Mouse (Mus musculus) heart, embryonic 12.5 days (tissue): ENCODE results near the gene Cdv3. TPM values are rescaled to one million over a fixed set of nuclear protein-coding genes. Genes with fewer than 3 reads are reported as not detected.

ENCODE experiments used
- ATAC-seq: fragments of 200-750 bp; cut with Nextera tagmentation; 2 replicates; pipeline ENCODE4 v1.8.0; 2017; ENCODE audit warnings: moderate TSS enrichment, moderate library complexity; ENCODE audit not compliant: insufficient number of reproducible peaks, low FRiP score
- H3K27ac ChIP-seq: fragments of 300-500 bp; sonication (generic); 2 replicates; pipeline ENCODE4 v1.5.1; 2016; ENCODE audit warnings: mild to moderate bottlenecking, moderate library complexity; ENCODE audit not compliant: poor library complexity, severe bottlenecking
- H3K27me3 ChIP-seq: fragments of 300-500 bp; sonication (generic); replicated peaks from 2 replicates; pipeline ENCODE4 v1.6.1; 2016; ENCODE audit warnings: mild to moderate bottlenecking, moderate library complexity
- H3K36me3 ChIP-seq: fragments of 300-500 bp; sonication (generic); 2 replicates; pipeline ENCODE4 v1.6.1; 2016; ENCODE audit warnings: mild to moderate bottlenecking, moderate library complexity
- H3K4me1 ChIP-seq: fragments of 300-500 bp; sonication (generic); replicated peaks from 2 replicates; pipeline ENCODE4 v1.6.1; 2016; ENCODE audit warnings: mild to moderate bottlenecking
- H3K4me2 ChIP-seq: fragments of 300-500 bp; sonication (generic); 2 replicates; pipeline ENCODE4 v1.6.1; 2016; ENCODE audit warnings: mild to moderate bottlenecking, moderate library complexity
- H3K4me3 ChIP-seq: fragments of 300-500 bp; sonication (generic); 2 replicates; pipeline ENCODE4 v1.5.1; 2016; ENCODE audit warnings: mild to moderate bottlenecking
- H3K9ac ChIP-seq: fragments of 300-500 bp; sonication (generic); 2 replicates; pipeline ENCODE4 v1.6.1; 2016; ENCODE audit warnings: mild to moderate bottlenecking, moderate library complexity
- H3K9me3 ChIP-seq: fragments of 300-500 bp; sonication (generic); replicated peaks from 2 replicates; pipeline ENCODE4 v1.6.1; 2016; ENCODE audit warnings: mild to moderate bottlenecking, moderate library complexity
- WGBS: fragments of 180-500 bp; shearing (Covaris S2); methylation state at CpG from one replicate; pipeline ENCODE4 v1.1.7; 2016; 5-methylcytosine and 5-hydroxymethylcytosine counted together
- polyA plus RNA-seq: library from polyadenylated mRNA; unstranded; fragments of >200 nt; fragmentation: Nextera tagmentation; extraction: Ambion mirVana; gene quantifications from 2 replicates; pipeline ENCODE4 v1.2.1, GENCODE M21; 2016

Gene Cdv3
- polyA plus RNA-seq: 97.8 and 103 TPM in 2 replicates

- Histone ChIP-seq H3K36me3 (peaks cover 14% of the 10 kb centered on the region), H3K4me2 (peak within 1 kb of the TSS; percentile 79), H3K9me3 (no peaks in the 10 kb centered on the region), H3K27ac (peak within 1 kb of the TSS; percentile 99), H3K4me1 (peaks cover 31% of the 10 kb centered on the region), H3K27me3 (no peaks in the 10 kb centered on the region), H3K9ac (peak within 1 kb of the TSS; percentile 99), H3K4me3 (peak within 1 kb of the TSS; percentile 95)
- ATAC-seq: peak; percentile 98
- WGBS: 2% methylated on average over 72 of the region's 95 CpGs
These were observed at the start of gene Cdv3 for GRCm38 (mm10) chr9:103365290-103366247. Gene Cdv3, minus strand, starts transcription at chr9:103365840.

- Histone ChIP-seq H3K4me1 (no peaks in the 10 kb centered on the region), H3K9ac (no peak overlapping the region), H3K27me3 (no peaks in the 10 kb centered on the region), H3K9me3 (no peaks in the 10 kb centered on the region), H3K27ac (no peak overlapping the region), H3K4me2 (no peak overlapping the region), H3K4me3 (no peak overlapping the region), H3K36me3 (no peaks in the 10 kb centered on the region)
- WGBS: 69% methylated on average over 9 of the region's 9 CpGs
- no peak for ATAC-seq
These were observed 47.8 kb upstream of the Cdv3 start for GRCm38 (mm10) chr9:103413457-103413856.

- Histone ChIP-seq H3K36me3 (no peaks in the 10 kb centered on the region), H3K9me3 (no peaks in the 10 kb centered on the region), H3K4me2 (no peak overlapping the region), H3K27ac (no peak overlapping the region), H3K27me3 (no peaks in the 10 kb centered on the region), H3K9ac (no peak overlapping the region), H3K4me3 (no peak overlapping the region), H3K4me1 (no peaks in the 10 kb centered on the region)
- WGBS: 68% methylated on average over 2 of the region's 2 CpGs
- ATAC-seq: no peak
These were observed 43.5 kb upstream of the Cdv3 start for GRCm38 (mm10) chr9:103409119-103409518.

DNA sequence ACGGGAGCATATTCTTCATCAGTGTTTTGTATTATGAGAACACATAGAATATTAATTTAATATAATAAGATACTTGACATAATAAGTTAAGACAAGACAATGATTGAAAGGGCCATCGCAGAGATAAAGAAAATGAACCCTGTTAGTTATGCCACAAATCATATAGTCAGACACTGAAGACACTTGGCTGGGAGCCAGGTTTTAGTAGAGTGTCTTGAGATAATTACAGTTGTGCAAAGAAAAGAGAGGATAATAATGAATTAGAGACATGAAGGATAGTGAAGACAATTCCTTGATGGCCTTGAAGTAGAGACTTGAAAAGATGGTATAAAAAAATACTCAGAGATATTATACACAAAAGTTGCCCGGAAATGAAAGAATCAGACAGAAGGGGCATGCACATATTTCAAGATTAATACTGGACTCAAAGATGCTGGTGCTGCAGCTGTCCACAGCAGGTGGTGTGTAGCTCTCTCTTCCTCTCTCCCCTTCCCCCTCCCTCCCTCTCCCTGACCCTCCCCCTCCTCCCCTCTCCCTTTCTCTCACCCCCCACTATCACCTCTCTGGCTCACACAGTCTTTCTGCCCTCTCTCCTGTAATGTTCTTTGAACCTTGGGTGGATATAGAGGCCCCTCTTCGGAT lies 42.6 kb upstream of the Cdv3 start:
- Histone ChIP-seq H3K4me3 (no peak overlapping the region), H3K9me3 (no peaks in the 10 kb centered on the region), H3K9ac (no peak overlapping the region), H3K4me2 (no peak overlapping the region), H3K36me3 (no peaks in the 10 kb centered on the region), H3K27me3 (no peaks in the 10 kb centered on the region), H3K27ac (no peak overlapping the region), H3K4me1 (no peaks in the 10 kb centered on the region)
- WGBS: 71% methylated on average over 4 of the region's 4 CpGs
- no peak for ATAC-seq

- H3K4me2 ChIP-seq: no peak overlapping the region
- no peaks in the 10 kb centered on the region for H3K27me3 ChIP-seq
- no peak overlapping the region for H3K27ac ChIP-seq
- H3K9me3 ChIP-seq: peaks cover 8% of the 10 kb centered on the region
- no peaks in the 10 kb centered on the region; the same call in 1 of the 2 replicates for H3K4me1 ChIP-seq
- WGBS: 68% methylated on average over 4 of the region's 4 CpGs
- no peak overlapping the region for H3K4me3 ChIP-seq
- no peaks in the 10 kb centered on the region for H3K36me3 ChIP-seq
- ATAC-seq: no peak
- no peak overlapping the region for H3K9ac ChIP-seq
These were observed 37.8 kb upstream of the Cdv3 start for GRCm38 (mm10) chr9:103403331-103403973.

DNA sequence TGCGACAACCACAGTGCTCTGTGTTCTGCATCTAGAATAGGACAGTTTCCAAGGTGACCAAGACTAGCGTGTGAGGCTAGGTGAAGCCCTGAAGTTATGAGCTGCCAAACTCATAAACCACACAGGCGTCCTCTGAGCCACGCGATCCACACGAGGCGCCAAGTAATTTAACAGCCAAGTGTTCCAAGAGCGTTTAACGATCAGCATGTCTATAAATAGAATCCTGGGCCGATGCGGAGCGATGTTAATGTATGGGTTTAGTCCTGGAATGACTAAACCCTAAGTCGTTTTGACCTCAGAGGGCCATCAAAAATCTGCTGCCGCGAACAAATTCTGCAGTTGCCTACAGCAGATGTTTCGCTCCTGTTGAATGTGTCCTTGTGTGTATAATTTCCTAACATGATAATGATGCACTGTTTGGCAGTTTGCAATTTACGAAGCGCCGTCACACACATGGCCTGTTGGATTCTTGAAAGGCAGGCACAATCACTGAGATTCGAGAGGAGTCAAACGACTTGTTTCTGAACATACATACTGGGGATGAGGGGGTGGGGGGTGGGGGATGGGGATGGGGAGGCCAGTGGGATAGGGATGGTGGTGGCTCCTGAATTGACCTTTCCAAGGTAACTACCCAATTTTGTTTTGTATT lies 33.0 kb upstream of the Cdv3 start:
- Histone ChIP-seq H3K27me3 (no peaks in the 10 kb centered on the region), H3K27ac (no peak overlapping the region), H3K9ac (no peak overlapping the region), H3K4me3 (no peak overlapping the region), H3K36me3 (no peaks in the 10 kb centered on the region), H3K4me2 (no peak overlapping the region), H3K9me3 (peaks cover 20% of the 10 kb centered on the region), H3K4me1 (no peaks in the 10 kb centered on the region; the same call in 1 of the 2 replicates)
- 62% methylated on average over 21 of the region's 21 CpGs for WGBS
- no peak for ATAC-seq

- no peak overlapping the region for H3K27ac ChIP-seq
- no peak overlapping the region for H3K4me2 ChIP-seq
- H3K36me3 ChIP-seq: no peaks in the 10 kb centered on the region
- WGBS: 81% methylated on average over 11 of the region's 11 CpGs
- H3K9me3 ChIP-seq: peaks cover 12% of the 10 kb centered on the region
- H3K4me1 ChIP-seq: peaks cover 6% of the 10 kb centered on the region; the same call in 1 of the 2 replicates
- H3K9ac ChIP-seq: no peak overlapping the region
- ATAC-seq: no peak
- H3K27me3 ChIP-seq: no peaks in the 10 kb centered on the region
- H3K4me3 ChIP-seq: no peak overlapping the region
These were observed 27.6 kb upstream of the Cdv3 start for GRCm38 (mm10) chr9:103393256-103393655.

GRCm38 (mm10) chr9:103391796-103392372 lies 26.2 kb upstream of the Cdv3 start:
- no peak overlapping the region for H3K4me2 ChIP-seq
- no peak for ATAC-seq
- WGBS: 65% methylated on average over 6 of the region's 6 CpGs
- no peak overlapping the region for H3K27ac ChIP-seq
- peaks cover 14% of the 10 kb centered on the region; the same call in 1 of the 2 replicates for H3K4me1 ChIP-seq
- no peaks in the 10 kb centered on the region for H3K36me3 ChIP-seq
- peaks cover 4% of the 10 kb centered on the region for H3K9me3 ChIP-seq
- H3K4me3 ChIP-seq: no peak overlapping the region
- no peaks in the 10 kb centered on the region for H3K27me3 ChIP-seq
- H3K9ac ChIP-seq: no peak overlapping the region

GRCm38 (mm10) chr9:103389261-103389660 lies 23.6 kb upstream of the Cdv3 start:
- Histone ChIP-seq H3K4me2 (no peak overlapping the region), H3K36me3 (no peaks in the 10 kb centered on the region), H3K9me3 (no peaks in the 10 kb centered on the region), H3K9ac (no peak overlapping the region), H3K27me3 (no peaks in the 10 kb centered on the region), H3K4me1 (peaks cover 15% of the 10 kb centered on the region; the same call in 1 of the 2 replicates), H3K27ac (no peak overlapping the region), H3K4me3 (no peak overlapping the region)
- no peak for ATAC-seq
- WGBS: 91% methylated on average over 6 of the region's 6 CpGs

- H3K9ac ChIP-seq: no peak overlapping the region
- no peak overlapping the region for H3K27ac ChIP-seq
- H3K27me3 ChIP-seq: no peaks in the 10 kb centered on the region
- no peaks in the 10 kb centered on the region for H3K9me3 ChIP-seq
- no peak overlapping the region for H3K4me2 ChIP-seq
- H3K4me1 ChIP-seq: peaks cover 18% of the 10 kb centered on the region
- 68% methylated on average over 10 of the region's 10 CpGs for WGBS
- no peak for ATAC-seq
- H3K36me3 ChIP-seq: no peaks in the 10 kb centered on the region
- H3K4me3 ChIP-seq: no peak overlapping the region
These were observed 21.5 kb upstream of the Cdv3 start for GRCm38 (mm10) chr9:103387011-103387653.
